Mouse (Mus musculus): Measurements from ENCODE around the gene Fcnb. TPM values are rescaled to one million over a fixed set of nuclear protein-coding genes. Genes with fewer than 3 reads are reported as not detected.

Fcnb gene
- not detected in 2 replicates for polyA plus RNA-seq (2015; fragmentation: Nextera tagmentation; extraction: Ambion mirVana)

DNA sequence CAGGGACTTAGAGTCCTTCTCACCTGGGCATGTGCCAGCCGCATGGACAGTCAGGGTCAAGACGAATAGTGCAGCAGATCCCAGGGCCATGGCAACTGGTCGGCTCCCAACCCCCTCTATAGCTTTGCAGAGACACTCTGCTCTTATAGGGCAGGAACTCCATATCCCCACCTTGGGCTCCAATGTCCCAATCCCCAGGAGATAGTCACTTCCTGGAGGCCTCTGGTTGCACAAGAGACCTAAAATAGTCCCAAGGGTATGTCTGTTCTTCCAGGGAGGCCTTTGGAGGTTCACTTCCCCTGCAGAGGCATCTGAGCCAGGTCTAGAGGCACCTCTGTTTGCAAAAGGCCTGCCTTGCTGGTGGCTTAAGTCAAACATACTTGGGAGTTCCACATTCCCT, at the start of gene Fcnb:
TSS of gene Fcnb (minus strand) at position 118 of the 400 bp plus-strand sequence.
- ATAC-seq, result no peak
- H3K9ac ChIP-seq (ENCODE audit: low read depth, low read length), result no peak within 1 kb of the TSS
- 87% methylated on average over 3 of the region's 3 CpGs for WGBS
- H3K4me3 ChIP-seq (ENCODE audit: low read length), result no peak within 1 kb of the TSS
- no peaks in the 10 kb centered on the region for H3K27me3 ChIP-seq (replicated peaks; ENCODE audit: control insufficient read depth, insufficient read depth, low read length)
- no peaks in the 10 kb centered on the region; the same call in 1 of the 2 replicates for H3K4me1 ChIP-seq (ENCODE audit: control insufficient read depth, insufficient read depth, low read depth, low read length)
- no peaks in the 10 kb centered on the region for H3K9me3 ChIP-seq (ENCODE audit: control insufficient read depth, low read length)
- no peak within 1 kb of the TSS for H3K4me2 ChIP-seq (ENCODE audit: low read length)
- no peak within 1 kb of the TSS for H3K27ac ChIP-seq (ENCODE audit: low read depth, low read length)
- H3K36me3 ChIP-seq (ENCODE audit: control insufficient read depth, insufficient read depth, low read length), result no peaks in the 10 kb centered on the region

DNA sequence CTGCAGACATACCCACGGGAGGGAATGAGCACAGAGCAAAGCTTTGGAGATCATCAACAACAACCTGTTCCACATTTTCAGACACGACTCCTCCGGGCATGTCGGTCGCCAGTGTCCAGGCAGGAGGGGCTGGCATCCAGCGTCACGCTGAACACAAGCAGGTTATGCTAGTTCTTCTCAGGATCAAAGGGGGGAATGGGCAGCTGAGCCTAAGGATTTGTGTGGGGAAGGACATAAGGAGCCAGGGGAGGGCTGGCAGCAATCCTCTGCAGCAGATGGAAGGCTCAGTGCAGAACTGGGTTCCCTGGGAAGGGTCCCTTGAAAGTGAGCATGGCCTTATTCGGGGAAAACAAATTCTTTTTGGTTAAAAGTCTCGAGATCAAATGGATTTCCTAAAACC, 49.1 kb upstream of the Fcnb start:
- Histone ChIP-seq H3K4me3 (ENCODE audit: low read length) (no peak overlapping the region), H3K9me3 (ENCODE audit: control insufficient read depth, low read length) (no peaks in the 10 kb centered on the region), H3K4me2 (ENCODE audit: low read length) (no peak overlapping the region), H3K9ac (ENCODE audit: low read depth, low read length) (no peak overlapping the region), H3K36me3 (ENCODE audit: control insufficient read depth, insufficient read depth, low read length) (no peaks in the 10 kb centered on the region), H3K27me3 (replicated peaks; ENCODE audit: control insufficient read depth, insufficient read depth, low read length) (no peaks in the 10 kb centered on the region), H3K4me1 (ENCODE audit: control insufficient read depth, insufficient read depth, low read depth, low read length) (peaks cover 3% of the 10 kb centered on the region), H3K27ac (ENCODE audit: low read depth, low read length) (no peak overlapping the region; the same call in 1 of the 2 replicates)
- WGBS, result 70% methylated on average over 9 of the region's 9 CpGs
- ATAC-seq, result no peak; the same call in 1 of the 2 replicates

DNA sequence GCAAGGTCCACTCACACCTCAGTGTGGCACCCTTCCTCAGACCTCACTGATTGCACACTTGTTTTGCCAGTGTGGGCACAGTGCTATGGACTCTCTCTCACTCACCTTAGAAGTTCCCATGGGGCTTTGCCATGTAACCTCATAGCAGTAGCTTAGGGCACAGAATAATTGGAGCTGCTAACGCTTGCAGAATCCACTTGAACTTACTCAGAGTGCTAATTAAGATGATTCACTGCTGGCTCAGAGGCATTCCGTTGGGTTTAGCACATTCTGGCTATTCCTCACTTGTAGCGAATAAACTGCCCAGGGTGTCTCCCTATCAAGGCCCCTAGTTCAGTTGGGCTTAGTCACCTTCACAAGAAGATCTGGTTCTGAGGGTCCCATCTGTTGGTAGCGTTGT, 47.4 kb upstream of the Fcnb start:
- ATAC-seq, result no peak
- H3K9me3 ChIP-seq (ENCODE audit: control insufficient read depth, low read length), result no peaks in the 10 kb centered on the region
- no peak overlapping the region for H3K27ac ChIP-seq (ENCODE audit: low read depth, low read length)
- H3K27me3 ChIP-seq (replicated peaks; ENCODE audit: control insufficient read depth, insufficient read depth, low read length), result no peaks in the 10 kb centered on the region
- no peak overlapping the region for H3K9ac ChIP-seq (ENCODE audit: low read depth, low read length)
- WGBS, result 75% methylated on average over 4 of the region's 4 CpGs
- H3K4me3 ChIP-seq (ENCODE audit: low read length), result no peak overlapping the region
- no peak overlapping the region for H3K4me2 ChIP-seq (ENCODE audit: low read length)
- H3K4me1 ChIP-seq (ENCODE audit: control insufficient read depth, insufficient read depth, low read depth, low read length), result no peaks in the 10 kb centered on the region
- H3K36me3 ChIP-seq (ENCODE audit: control insufficient read depth, insufficient read depth, low read length), result no peaks in the 10 kb centered on the region

DNA sequence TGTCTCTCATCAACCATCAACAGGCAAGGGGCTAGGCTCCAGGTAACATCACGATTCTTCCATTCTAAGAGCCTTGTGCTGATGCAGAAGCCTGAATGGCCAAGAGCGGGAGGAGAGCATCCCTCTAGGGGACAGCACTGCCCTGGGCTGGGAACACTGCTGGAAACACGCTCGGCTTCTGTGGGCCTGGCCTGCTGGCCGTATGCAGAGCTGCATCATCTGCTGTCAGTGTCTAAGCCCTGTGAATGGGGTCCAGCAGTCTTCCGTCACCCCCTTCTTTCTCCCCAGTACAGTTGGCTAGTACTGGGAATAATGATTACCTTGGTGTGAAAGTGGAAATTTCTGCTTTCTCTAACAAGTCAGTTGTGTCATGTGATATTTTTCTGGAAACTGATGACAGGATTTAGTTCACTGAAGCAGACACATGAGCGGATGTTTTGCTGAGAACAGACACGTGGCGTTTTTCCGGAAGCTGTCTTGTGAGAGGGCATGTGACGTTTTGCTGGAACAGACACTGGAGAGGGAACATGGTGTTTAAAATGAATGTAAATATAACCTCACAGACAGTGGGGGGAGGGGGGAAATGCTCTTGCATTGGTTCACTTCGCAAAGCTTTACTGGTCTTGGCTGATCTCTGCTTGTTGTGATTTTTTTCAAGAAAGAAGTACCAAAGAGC, 42.2 kb upstream of the Fcnb start:
- Histone ChIP-seq H3K4me2 (ENCODE audit: low read length) (no peak overlapping the region), H3K36me3 (ENCODE audit: control insufficient read depth, insufficient read depth, low read length) (no peaks in the 10 kb centered on the region), H3K27ac (ENCODE audit: low read depth, low read length) (no peak overlapping the region), H3K9ac (ENCODE audit: low read depth, low read length) (no peak overlapping the region), H3K9me3 (ENCODE audit: control insufficient read depth, low read length) (no peaks in the 10 kb centered on the region), H3K4me3 (ENCODE audit: low read length) (no peak overlapping the region), H3K4me1 (ENCODE audit: control insufficient read depth, insufficient read depth, low read depth, low read length) (no peaks in the 10 kb centered on the region), H3K27me3 (replicated peaks; ENCODE audit: control insufficient read depth, insufficient read depth, low read length) (no peaks in the 10 kb centered on the region)
- WGBS, result 78% methylated on average over 12 of the region's 12 CpGs
- no peak for ATAC-seq

DNA sequence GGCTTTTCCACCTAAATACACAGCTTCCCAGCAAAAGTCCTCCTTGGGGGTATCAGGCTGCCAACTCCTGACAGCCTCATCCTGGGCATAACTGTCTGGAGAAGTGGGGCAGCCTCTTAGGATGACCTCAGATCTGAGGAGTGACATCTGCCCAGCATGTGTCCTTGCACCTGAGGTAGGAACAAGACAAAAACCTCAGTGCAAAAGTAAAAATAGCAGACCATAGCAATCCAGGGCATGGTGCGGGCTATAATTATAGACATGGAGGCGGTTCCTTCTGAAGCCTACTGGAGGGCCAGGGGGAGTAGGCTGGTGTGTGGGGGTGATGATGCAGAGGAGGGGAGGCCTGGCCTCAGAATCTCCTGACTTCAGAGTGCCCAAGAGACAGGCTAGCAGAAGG, 39.2 kb upstream of the Fcnb start:
- Histone ChIP-seq H3K4me1 (ENCODE audit: control insufficient read depth, insufficient read depth, low read depth, low read length) (0 out of 2 replicates have a peak, but pooled peaks cover 3% of the 10 kb centered on the region), H3K9ac (ENCODE audit: low read depth, low read length) (no peak overlapping the region), H3K27me3 (replicated peaks; ENCODE audit: control insufficient read depth, insufficient read depth, low read length) (no peaks in the 10 kb centered on the region), H3K4me3 (ENCODE audit: low read length) (no peak overlapping the region), H3K36me3 (ENCODE audit: control insufficient read depth, insufficient read depth, low read length) (no peaks in the 10 kb centered on the region), H3K4me2 (ENCODE audit: low read length) (no peak overlapping the region), H3K9me3 (ENCODE audit: control insufficient read depth, low read length) (no peaks in the 10 kb centered on the region), H3K27ac (ENCODE audit: low read depth, low read length) (no peak overlapping the region)
- ATAC-seq, result no peak
- 93% methylated on average over 2 of the region's 2 CpGs for WGBS

DNA sequence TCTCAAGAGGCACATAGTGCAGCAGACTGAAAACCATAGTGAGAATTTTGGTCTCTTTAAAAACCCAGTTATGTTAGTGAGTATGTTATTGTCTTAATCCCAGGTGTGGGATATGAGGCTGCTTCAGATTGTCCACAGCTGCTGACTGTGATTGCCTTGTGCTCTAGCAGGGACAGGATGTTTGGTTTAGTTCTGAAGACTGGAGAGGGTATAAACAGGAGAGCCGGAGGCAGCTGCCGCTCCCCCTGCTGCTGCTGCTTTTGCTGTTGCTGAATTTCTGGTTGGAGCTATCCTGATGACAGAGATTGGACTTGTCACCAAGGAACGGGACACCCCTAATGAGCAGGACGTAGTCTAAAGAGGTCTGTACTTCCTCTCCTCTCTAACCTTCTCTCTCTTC, 36.6 kb upstream of the Fcnb start:
- Histone ChIP-seq H3K27ac (ENCODE audit: low read depth, low read length) (no peak overlapping the region), H3K27me3 (replicated peaks; ENCODE audit: control insufficient read depth, insufficient read depth, low read length) (no peaks in the 10 kb centered on the region), H3K4me2 (ENCODE audit: low read length) (no peak overlapping the region), H3K4me1 (ENCODE audit: control insufficient read depth, insufficient read depth, low read depth, low read length) (peaks cover 15% of the 10 kb centered on the region), H3K4me3 (ENCODE audit: low read length) (no peak overlapping the region), H3K36me3 (ENCODE audit: control insufficient read depth, insufficient read depth, low read length) (no peaks in the 10 kb centered on the region), H3K9me3 (ENCODE audit: control insufficient read depth, low read length) (no peaks in the 10 kb centered on the region), H3K9ac (ENCODE audit: low read depth, low read length) (no peak overlapping the region)
- WGBS, result 84% methylated on average over 4 of the region's 4 CpGs
- no peak for ATAC-seq

DNA sequence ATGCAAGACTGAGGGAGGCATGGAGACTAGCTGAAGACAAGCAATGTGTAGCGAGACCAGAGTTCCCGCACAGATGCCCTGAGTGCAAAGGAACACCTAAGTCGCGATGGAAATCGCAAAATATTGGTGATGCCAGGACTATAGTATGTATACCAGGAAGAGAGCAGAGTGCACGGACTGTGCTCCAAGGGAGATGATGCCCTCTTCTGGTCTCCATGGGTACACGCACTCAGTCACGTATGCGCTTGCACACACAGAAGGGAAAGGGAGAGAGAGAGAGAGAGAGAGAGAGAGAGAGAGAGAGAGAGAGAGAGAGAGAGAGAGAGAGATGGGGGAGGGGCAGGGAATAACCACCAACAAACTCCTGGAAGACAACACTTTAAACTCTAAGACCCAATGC, 35.7 kb upstream of the Fcnb start:
- ATAC-seq, result no peak
- no peaks in the 10 kb centered on the region for H3K27me3 ChIP-seq (replicated peaks; ENCODE audit: control insufficient read depth, insufficient read depth, low read length)

DNA sequence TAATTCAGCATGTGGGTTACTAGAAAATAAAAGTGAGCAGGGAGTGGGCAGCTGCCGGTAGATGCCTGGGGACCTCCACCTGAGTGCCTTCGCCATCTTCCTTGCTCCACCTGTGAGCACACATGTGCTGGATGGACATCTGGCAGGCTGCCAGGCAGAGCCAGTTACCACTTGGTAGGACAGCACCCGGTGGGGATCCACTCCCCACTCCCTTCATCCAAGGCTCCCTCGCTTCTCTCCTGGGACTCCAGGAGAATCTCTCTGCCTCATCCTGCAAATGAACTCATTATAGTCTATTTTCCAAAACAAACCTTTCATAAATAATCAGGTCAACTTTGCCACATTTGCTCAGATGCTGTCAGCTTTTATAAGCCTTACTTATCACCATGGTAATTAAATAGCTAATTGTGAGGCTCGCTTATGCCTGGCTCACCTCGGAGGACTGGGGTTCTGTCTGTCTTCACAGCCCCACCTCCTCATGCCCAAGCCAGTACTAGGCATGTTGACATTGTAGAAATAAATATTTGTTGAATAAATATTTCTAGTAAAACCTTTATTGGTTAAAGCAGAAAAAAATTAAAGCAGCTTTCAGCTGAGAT, 33.9 kb upstream of the Fcnb start:
- 0 out of 2 replicates have a peak, but pooled peaks have one; percentile 32 for ATAC-seq
- Histone ChIP-seq H3K4me1 (ENCODE audit: control insufficient read depth, insufficient read depth, low read depth, low read length) (peaks cover 15% of the 10 kb centered on the region), H3K9ac (ENCODE audit: low read depth, low read length) (no peak overlapping the region), H3K4me3 (ENCODE audit: low read length) (no peak overlapping the region), H3K27ac (ENCODE audit: low read depth, low read length) (no peak overlapping the region), H3K4me2 (ENCODE audit: low read length) (no peak overlapping the region), H3K36me3 (ENCODE audit: control insufficient read depth, insufficient read depth, low read length) (no peaks in the 10 kb centered on the region), H3K27me3 (replicated peaks; ENCODE audit: control insufficient read depth, insufficient read depth, low read length) (no peaks in the 10 kb centered on the region), H3K9me3 (ENCODE audit: control insufficient read depth, low read length) (no peaks in the 10 kb centered on the region)
- WGBS, result 28% methylated on average over 6 of the region's 6 CpGs

More for the DNA sequence above, 35.7 kb upstream of the Fcnb start:
- peaks cover 15% of the 10 kb centered on the region for H3K4me1 ChIP-seq (ENCODE audit: control insufficient read depth, insufficient read depth, low read depth, low read length)
- H3K9ac ChIP-seq (ENCODE audit: low read depth, low read length), result no peak overlapping the region
- no peak overlapping the region for H3K4me3 ChIP-seq (ENCODE audit: low read length)
- no peaks in the 10 kb centered on the region for H3K9me3 ChIP-seq (ENCODE audit: control insufficient read depth, low read length)
- H3K36me3 ChIP-seq (ENCODE audit: control insufficient read depth, insufficient read depth, low read length), result no peaks in the 10 kb centered on the region
- H3K27ac ChIP-seq (ENCODE audit: low read depth, low read length), result no peak overlapping the region
- H3K4me2 ChIP-seq (ENCODE audit: low read length), result no peak overlapping the region
- 94% methylated on average over 9 of the region's 9 CpGs for WGBS

DNA sequence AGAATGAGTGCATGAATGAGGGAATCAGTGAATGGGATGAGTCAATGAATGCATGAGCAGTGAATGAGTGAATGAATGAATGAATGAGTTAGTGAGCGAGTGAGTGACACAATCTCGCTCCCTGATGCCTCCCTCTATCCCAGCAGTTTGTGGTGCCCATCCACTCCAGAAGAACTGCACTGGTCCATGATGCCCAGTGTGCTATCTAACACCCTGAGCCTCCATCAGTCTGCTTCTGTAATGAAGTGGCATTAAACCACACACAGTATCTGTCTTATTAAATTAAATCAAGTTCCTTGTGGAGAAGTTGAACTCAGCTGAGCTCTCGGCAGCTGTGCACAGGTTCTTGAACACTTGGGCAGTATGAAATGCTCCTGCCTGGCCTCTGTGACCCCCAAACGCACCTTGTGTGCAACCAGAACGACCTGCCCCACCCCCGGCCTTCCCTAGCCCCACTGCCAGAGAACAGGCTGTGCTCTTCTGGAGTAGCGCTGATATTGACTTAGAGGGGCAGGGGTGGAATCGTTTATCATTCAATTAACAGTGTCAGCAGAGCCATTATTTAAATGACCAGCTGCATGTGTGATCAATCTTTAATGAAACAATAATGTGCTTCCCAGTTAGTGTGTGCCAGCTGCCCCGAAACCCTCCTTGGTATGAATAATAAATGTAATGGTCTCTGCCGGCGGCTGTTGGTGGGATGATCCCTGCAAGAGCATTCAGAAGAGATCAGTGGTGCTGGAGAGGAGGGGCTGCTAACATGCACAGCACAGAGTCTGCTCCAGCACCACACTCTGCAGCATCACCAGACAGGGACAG, 33.0 kb upstream of the Fcnb start:
- Histone ChIP-seq H3K4me3 (ENCODE audit: low read length) (no peak overlapping the region), H3K36me3 (ENCODE audit: control insufficient read depth, insufficient read depth, low read length) (no peaks in the 10 kb centered on the region), H3K4me2 (ENCODE audit: low read length) (no peak overlapping the region), H3K27ac (ENCODE audit: low read depth, low read length) (no peak overlapping the region), H3K9me3 (ENCODE audit: control insufficient read depth, low read length) (no peaks in the 10 kb centered on the region), H3K9ac (ENCODE audit: low read depth, low read length) (no peak overlapping the region), H3K4me1 (ENCODE audit: control insufficient read depth, insufficient read depth, low read depth, low read length) (peaks cover 15% of the 10 kb centered on the region), H3K27me3 (replicated peaks; ENCODE audit: control insufficient read depth, insufficient read depth, low read length) (no peaks in the 10 kb centered on the region)
- ATAC-seq, result peak; percentile 68
- 28% methylated on average over 11 of the region's 11 CpGs for WGBS

Measured in hindbrain, embryonic 16.5 days (tissue).